Mouse (Mus musculus): ENCODE results near the gene Gm17334.

Gm17334 gene

DNA sequence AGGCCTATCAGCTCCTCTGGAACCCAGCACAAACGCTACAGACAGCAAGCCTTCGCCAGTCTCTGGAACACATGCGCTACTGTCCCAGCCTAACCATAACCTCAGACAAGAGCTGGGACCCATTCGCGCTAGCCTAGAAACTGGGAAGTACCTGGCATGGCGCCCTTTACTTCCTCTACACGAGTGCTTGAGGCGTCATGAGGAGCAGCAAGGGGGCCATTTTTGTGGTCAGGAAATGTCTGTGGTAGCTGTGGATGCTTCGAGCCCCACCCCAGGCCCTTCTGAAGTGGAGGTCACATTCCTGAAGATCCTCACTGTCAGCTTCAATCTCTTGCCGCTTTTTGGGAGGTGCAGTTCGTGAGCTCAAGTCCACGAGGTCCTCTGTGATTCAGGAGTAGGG is 30.1 kb upstream of the Gm17334 start:
- ChIA-PET CTCF (interaction anchor here in 2 of 4 experiments (0.7 to 0.9 kb wide), 2 partner anchors 15 to 66 kb away, joined by 3 read pairs; no protein-coding TSS in a partner anchor), POLR2A (interaction anchor here in 3 of 4 experiments (0.5 to 5.2 kb wide), 25 partner anchors 8 to 373 kb away, joined by 3 to 44 read pairs (median 5); partner anchors contain the start of genes Irf1 (in 3 of the 3) and Uqcrq (in 1 of the 3))

DNA sequence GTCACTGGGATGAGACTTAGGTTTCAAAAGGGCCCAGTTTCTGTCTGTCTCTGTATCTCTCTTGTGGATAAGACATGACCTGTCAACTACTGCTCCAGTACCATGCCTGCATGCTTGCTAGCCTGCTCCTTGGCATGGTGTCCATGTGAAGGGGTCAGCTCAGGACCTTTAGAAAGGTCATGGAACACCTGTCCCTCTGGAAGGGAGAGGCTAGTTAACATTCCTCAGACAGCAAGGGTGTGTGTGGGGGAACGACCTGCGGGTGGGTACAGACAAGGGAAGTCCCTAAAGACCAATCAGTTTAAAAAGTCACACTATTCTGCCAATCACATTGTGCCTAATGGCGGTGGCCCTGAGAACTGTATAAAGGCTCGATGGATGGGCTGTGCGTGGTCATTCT is 28.0 kb upstream of the Gm17334 start:
- ChIA-PET POLR2A (interaction anchor here in 3 of 4 experiments (0.7 to 3.1 kb wide), 18 partner anchors 9 to 49 kb away, joined by 3 to 16 read pairs (median 5); partner anchors contain the start of gene Irf1 (in 2 of the 3)), CTCF (interaction anchor here in 1 of 4 experiments (0.6 to 1.9 kb wide), 4 partner anchors 21 to 66 kb away, joined by 3 to 7 read pairs (median 5); no protein-coding TSS in a partner anchor)

DNA sequence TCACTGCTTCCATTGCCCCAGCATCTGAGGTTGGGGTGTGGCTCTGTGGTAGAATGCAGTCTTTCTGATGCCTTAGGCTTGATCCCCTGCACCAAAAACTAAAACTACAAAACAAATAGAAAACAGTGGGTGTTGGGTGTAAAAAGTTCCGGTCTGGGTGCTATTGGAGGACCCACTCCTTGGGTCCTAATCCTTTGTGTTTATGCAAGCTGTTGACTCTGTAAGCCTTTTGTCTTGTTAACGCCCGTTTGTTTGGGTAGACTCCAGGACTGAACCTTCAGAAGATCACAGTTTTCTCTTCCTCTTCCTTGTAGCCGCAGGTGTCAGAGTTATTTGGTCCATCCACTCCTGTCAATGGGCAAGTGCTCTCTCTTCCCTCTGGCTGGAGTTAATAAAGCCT is 27.0 kb upstream of the Gm17334 start:
- POLR2A ChIA-PET: interaction anchor here in 3 of 4 experiments (0.7 to 3.1 kb wide), 24 partner anchors 8 to 58 kb away, joined by 3 to 16 read pairs (median 4); partner anchors contain the start of genes Irf1 (in 2 of the 3) and Gm17334 (in 1 of the 3)

DNA sequence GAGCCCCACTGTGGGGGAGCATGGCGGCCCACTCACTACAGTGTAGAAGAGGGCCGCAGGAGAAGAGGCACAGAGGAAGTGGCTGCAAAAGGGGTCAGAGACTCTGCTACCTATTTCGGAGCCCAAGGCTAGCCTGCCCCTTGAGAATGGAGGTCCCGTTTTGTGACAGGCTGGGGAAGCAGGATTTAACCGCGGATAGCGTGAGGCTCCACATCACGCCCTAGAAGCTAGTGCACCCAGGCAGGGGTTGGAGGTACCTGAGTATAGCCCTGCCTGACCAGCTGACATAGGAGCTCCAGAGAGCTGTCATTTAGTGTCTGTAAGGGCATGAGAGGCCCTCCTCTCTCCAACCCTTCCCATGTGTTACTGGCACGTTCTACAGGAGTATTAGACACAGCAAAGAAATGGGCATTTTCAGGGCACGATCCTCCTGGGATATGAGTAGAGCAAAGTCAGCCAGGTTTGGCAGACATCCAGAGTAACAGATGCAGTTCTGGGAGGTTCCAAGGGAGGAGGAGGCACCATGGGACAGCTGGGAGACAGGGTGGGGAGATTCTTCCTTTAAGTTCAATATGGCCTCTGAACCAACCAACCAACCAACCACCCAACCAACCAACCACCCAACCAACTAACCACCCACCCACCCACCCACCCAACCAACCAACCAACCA is 25.2 kb upstream of the Gm17334 start:
- ChIA-PET POLR2A (interaction anchor here in 1 of 4 experiments (1.0 kb wide), 1 partner anchor 29 kb away, joined by 4 read pairs; the partner anchor contains the start of gene Irf1), CTCF (interaction anchor here in 1 of 4 experiments (1.0 kb wide), 1 partner anchor 28 kb away, joined by 3 read pairs; the partner anchor contains the start of gene Irf1)

More for the DNA sequence above, 27.0 kb upstream of the Gm17334 start:
- CTCF ChIA-PET: interaction anchor here in 1 of 4 experiments (1.4 to 1.9 kb wide), 3 partner anchors 50 to 65 kb away, joined by 4 to 7 read pairs (median 6); no protein-coding TSS in a partner anchor

DNA sequence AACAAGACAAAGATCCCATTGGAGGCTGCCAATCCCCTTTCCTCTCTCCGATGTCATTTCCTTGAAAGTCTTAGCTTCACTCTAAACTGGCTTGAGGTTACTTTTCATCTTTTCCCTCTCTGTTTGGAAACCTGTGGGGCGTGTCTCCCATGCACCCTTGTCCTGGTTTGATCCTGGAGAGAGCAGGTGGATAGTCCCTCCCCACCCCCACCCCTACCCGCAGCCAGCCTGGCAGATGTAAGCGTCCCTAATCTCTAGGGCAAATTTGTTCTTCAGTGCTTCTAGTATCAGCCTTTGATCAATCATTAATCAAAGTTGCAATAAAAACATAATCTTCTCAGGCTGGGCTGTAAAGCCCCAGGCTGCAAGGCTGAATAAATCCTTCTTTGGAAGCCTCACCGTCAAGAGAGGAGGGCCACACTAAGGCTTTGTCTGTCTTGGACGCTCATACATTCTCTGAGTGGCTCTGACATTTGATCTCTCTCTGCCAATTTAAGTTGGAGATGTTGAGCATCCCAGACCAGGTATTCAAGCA is 24.5 kb upstream of the Gm17334 start:
- ChIA-PET CTCF (interaction anchor here in 1 of 4 experiments (1.4 kb wide), 1 partner anchor 170 kb away, joined by 6 read pairs; no protein-coding TSS in a partner anchor), POLR2A (interaction anchor here in 2 of 4 experiments (0.9 to 3.4 kb wide), 13 partner anchors 9 to 35 kb away, joined by 3 to 29 read pairs (median 6); partner anchors contain the start of gene Irf1 (in 2 of the 2))

DNA sequence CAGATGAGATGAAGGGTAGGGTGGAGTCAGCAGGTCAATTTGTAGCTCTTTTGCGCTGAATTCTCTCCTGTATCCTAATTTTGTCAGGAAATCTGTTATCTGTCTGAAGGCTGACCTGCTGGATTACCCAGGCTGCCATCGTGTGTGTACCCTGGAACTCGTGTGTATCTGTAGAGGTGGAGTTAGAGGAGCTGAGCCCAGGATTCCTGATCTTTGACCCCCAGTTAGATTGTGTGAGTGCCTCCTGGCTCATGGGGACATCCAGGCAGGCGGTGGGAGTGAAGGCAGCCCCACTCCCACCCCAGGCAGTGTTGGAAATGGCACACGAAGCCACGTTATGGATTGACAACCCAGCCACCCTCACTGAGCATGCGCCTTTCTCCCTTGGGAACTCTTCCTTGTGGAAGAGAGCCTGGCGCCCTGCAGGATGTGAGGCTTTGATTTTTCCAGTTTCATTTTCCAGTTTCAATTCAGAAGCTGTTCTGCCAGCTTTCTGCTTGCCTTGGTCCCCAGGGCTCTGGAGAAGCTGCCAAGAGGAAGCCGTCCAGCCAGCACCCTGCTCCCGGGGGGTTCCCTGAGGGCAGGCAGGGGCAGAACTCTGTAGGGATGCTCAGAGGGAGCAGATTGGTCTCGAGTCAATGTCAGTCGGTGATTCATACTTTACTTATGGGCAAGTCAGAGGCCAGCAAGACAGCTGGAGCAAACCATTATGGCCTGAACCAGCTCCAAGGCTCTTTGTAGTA is 23.6 kb upstream of the Gm17334 start:
- CTCF ChIA-PET: interaction anchor here in 2 of 4 experiments (0.6 to 1.4 kb wide), 4 partner anchors 8 to 330 kb away, joined by 3 to 6 read pairs (median 4); no protein-coding TSS in a partner anchor

DNA sequence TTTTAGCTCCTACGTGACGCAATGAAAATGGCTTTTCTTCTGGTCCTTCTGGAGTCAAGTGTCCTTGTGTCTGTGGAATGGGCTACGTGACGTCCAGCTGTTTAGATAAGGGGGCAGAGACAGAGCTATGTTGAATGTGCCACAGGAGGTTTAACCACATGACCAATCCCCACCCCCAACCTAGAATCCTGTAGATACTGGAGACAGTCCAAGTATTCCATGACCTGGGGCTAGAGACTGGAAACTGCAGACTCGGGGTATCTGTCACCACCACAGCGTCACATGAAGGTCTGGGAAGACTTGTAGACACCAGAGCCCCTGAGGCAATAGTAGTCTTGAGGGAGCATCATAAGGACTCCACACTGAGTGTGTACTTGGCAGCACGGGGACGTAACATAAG is 22.8 kb upstream of the Gm17334 start:
- ChIA-PET POLR2A (interaction anchor here in 3 of 4 experiments (0.5 to 3.4 kb wide), 21 partner anchors 8 to 372 kb away, joined by 3 to 29 read pairs (median 7); partner anchors contain the start of gene Irf1 (in 3 of the 3)), CTCF (interaction anchor here (0.6 to 1.2 kb wide), 6 partner anchors 44 to 1127 kb away, joined by 3 to 5 read pairs (median 3); no protein-coding TSS in a partner anchor)

More for the DNA sequence above, 23.6 kb upstream of the Gm17334 start:
- POLR2A ChIA-PET: interaction anchor here in 3 of 4 experiments (0.7 to 3.4 kb wide), 20 partner anchors 8 to 1230 kb away, joined by 3 to 29 read pairs (median 6); partner anchors contain the start of gene Irf1 (in 3 of the 3)

DNA sequence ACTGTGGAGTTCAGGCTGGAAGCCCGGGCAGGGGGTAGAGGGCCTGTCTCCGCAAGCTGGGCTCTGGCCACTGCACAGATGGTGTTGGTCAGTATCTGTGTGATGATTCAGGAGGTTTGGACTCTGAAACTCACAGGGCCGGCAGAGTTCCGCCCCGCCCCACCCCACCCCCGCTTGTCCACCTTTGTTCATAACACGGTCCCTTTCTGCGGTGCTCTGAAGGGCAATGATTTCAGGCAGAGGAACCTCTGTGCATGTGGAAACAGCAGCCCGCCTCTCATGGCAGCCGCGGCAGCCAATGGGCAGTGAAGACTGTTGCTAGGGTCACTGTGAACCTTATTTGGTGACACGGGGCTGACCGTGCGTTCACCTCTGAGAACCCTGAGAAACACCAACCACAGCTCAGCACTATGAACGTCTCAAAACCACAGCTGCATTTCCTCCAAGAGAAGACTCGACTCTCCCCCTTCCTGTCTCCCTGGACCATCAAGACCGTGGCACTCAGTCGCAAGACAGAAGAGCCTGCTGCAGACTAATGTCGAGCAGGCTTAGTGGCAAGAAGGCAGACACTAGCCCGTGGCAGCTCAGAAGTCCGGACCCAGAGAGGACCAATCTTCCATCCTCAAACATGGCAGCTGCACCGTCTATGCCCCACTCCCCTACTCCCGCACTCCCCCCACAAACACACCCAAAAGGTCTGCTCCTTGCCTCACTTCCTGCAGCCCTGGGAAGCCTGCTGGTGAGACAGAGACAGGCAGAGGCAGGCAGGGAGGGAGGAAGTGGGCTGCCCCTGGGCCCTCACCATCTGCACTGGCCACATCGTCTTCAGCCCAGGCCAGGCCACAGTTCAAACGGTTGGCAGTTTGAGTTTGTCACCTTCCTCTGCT is 21.9 kb upstream of the Gm17334 start:
- CTCF ChIA-PET: interaction anchor here in 2 of 4 experiments (0.9 to 1.2 kb wide), 4 partner anchors 43 to 204 kb away, joined by 3 to 5 read pairs (median 3); no protein-coding TSS in a partner anchor
- POLR2A ChIA-PET: interaction anchor here in 3 of 4 experiments (0.5 to 3.4 kb wide), 24 partner anchors 9 to 373 kb away, joined by 3 to 29 read pairs (median 6); partner anchors contain the start of gene Irf1 (in 3 of the 3)

DNA sequence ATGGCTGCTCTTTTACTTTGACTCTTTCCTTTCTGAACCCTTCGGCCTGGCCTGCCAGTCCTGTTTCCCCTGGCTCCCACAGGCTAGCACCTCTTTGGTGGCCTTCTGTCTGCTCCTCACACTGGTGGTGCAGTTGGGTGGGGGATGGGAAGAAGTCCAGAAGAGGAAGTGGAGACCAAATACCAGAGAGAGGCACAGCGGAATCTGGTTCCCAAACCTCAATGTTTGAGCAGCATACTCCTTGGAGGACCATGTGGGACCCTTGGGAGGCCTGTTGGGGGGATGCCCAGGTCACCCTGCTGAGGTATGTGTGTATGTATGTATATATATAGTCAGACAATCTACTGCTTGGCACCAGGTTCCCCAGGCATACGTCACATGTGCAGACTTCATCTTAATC is 21.0 kb upstream of the Gm17334 start:
- ChIA-PET POLR2A (interaction anchor here in 3 of 4 experiments (0.8 to 3.4 kb wide), 8 partner anchors 10 to 31 kb away, joined by 3 to 29 read pairs (median 6); partner anchors contain the start of gene Irf1 (in 1 of the 3)), CTCF (no interaction called here)

DNA sequence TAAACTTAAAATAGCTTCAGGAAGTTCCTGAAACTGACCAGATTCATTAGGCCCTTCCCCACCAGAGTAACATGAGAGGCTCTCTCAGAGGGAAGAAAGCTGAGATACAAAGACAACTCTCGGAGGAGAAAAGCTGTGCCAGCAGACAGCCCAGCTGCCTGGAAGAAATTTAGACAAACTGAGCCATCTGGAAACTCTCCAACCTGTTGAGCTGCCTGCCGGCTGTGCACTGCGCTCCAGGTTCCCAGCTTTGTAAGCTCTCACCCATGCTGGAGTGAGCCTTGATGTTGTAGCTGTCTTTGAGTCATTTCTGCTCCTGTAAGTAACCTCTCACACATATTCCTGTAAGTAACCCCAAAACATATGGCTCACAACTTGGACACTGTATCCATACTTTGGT is 20.0 kb upstream of the Gm17334 start:
- ChIA-PET POLR2A (interaction anchor here in 1 of 4 experiments (0.7 kb wide), 1 partner anchor 30 kb away, joined by 3 read pairs; no protein-coding TSS in a partner anchor), CTCF (interaction anchor here in 1 of 4 experiments (0.6 kb wide), 1 partner anchor 20 kb away, joined by 7 read pairs; the partner anchor contains the start of gene Gm17334)

DNA sequence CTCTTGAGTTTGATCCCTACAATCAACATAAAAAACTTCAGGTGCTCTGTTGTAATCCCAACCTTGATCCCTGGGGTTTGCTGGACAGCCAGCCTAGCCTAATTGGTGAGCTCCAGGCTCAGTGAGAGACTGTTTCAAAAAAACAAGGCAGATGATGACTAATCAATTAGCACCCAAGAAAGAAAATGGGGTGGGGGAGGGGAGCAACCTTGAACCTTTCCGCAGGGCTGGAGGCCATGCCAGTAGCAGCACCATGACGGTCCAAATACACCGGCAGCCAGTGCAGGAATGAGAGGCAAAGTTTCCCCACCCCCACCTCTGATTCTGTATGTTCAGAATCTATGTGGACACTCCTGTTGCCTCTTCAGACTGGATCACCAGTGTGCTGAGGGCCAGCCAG is 16.3 kb upstream of the Gm17334 start:
- CTCF ChIA-PET: interaction anchor here in 2 of 4 experiments (0.6 to 1.1 kb wide), 2 partner anchors 52 to 427 kb away, joined by 4 to 8 read pairs; no protein-coding TSS in a partner anchor

DNA sequence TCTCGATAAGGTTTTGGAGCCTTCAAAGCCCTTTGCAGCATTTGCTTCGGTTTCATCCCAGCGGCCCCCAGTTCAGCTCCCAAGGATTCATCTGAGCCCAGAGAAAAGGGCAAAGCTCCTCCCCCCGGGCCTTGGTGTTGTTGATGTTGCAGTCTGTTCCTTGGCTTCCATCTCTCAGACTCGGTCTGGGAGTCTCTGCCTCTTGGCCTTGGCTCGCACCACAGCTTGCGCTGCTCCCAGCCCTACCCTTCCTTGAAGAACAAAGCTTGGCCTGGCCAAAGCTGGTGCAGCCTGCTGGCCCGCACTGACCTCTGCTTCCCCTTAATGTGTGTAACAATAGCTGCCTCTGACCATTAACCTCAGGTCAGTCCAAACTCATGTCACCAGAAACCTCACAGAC is 15.2 kb upstream of the Gm17334 start:
- ChIA-PET CTCF (interaction anchor here in 3 of 4 experiments (0.6 to 1.3 kb wide), 4 partner anchors 30 to 51 kb away, joined by 3 to 5 read pairs (median 3); no protein-coding TSS in a partner anchor), POLR2A (interaction anchor here in 3 of 4 experiments (1.0 to 4.9 kb wide), 17 partner anchors 9 to 53 kb away, joined by 3 to 32 read pairs (median 4); partner anchors contain the start of gene Irf1 (in 2 of the 3))

More for the DNA sequence above, 16.3 kb upstream of the Gm17334 start:
- POLR2A ChIA-PET: interaction anchor here (0.6 to 4.9 kb wide), 21 partner anchors 8 to 103 kb away, joined by 3 to 32 read pairs (median 4); partner anchors contain the start of gene Irf1 (in 2 of the 4)

DNA sequence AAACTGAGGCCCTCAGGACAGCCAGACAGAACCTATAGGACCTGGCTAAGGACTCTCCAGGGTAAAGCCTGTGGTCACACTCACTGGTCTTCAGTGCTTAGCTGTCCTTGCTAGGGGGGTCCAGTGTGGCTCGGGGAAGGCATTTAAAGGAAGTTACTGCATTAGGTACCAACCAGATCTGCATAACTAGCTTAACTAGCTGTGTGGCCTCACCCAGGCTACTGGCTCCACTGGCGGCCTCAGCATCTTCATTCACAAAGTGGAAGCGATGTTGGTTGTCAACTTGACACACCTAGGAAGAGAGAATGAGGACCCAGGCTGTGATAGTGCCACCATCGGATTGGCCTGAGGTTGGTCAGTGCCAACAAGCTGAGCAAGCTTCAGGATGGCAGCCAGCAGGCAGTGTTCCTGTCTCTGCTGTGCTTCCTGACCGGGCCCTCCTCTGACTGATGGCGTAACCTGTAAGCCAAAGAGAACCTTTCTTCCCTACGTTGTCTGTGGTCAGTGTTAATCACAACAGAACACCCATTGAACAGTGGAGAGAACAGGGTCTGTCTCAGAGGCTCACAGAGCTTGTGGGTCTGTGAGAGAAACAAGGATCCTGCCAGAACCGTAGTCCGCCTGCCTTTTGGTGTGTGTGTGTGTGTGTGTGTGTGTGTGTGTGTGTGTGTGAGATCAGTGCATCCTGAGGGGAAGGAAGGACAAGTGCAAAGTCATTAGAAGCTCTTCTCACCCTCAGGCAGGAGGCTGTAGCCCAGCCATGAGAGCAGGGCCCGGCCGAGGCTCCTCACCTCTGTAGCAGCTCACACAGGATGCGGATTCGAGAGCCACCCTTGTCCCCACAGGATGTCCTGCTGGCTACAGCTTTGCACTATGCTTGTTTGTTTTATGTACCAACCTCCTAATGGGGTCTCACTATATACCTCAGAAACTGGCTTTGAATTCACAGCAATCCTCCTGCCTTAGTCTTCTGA is 13.4 kb upstream of the Gm17334 start:
- ChIA-PET CTCF (interaction anchor here (0.6 to 1.5 kb wide), 4 partner anchors 49 to 433 kb away, joined by 3 to 11 read pairs (median 4); no protein-coding TSS in a partner anchor), POLR2A (interaction anchor here (0.6 to 12.6 kb wide), 14 partner anchors 9 to 320 kb away, joined by 3 to 183 read pairs (median 5); partner anchors contain the start of genes Irf1 (in 3 of the 4) and Gm17334 (in 1 of the 4))

DNA sequence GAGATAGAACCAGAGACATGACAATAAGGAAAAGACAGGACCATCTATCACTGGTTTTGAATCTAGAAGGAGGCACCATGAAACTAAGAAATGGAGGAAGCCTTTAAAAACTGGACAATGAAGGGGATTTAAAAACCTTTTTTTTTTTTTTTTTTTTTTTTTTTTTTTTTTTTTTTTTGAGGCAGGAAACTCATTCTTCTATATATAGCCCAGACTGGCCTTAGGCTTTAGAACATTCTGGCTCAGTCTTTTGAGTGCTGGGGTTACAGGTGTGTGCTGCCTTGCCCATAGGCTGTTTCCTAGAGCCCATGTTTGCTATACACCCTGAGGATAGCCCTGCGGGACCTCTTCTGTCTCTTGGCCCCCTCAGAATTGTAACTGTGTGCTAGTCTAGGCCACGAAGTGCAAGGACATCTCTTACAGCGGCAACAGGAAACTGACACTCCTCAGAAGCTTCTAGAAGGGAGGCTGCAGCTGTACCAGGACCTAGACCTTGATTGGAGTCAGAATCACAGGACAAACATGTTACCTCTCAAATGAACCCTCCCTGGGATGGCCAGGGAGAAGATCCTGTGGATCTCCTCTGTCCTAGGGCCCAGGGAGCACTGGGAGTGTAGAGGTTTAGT is 12.4 kb upstream of the Gm17334 start:
- POLR2A ChIA-PET: interaction anchor here in 3 of 4 experiments (0.6 to 12.6 kb wide), 12 partner anchors 10 to 236 kb away, joined by 3 to 183 read pairs (median 8); partner anchors contain the start of genes Irf1 (in 3 of the 3) and Gm17334 (in 1 of the 3)

More for the DNA sequence above, 12.4 kb upstream of the Gm17334 start:
- CTCF ChIA-PET: no interaction called here
